Mouse (Mus musculus): ENCODE results near the gene Ntn5.

- TF ChIP-seq MAFK (IDR thresholded peaks at IDR 0.05; ENCODE audit: insufficient read depth, low read depth, low read length) (no peak), ZNF384 (IDR thresholded peaks at IDR 0.05; ENCODE audit: low read depth, low read length) (no peak), HCFC1 (IDR thresholded peaks at IDR 0.05; ENCODE audit: borderline replicate concordance, insufficient read depth, low read length) (no peak)
These were observed 5.3 kb upstream of the Ntn5 start for GRCm38 (mm10) chr7:45678513-45678912.
